Mouse (Mus musculus) T-cell, adult 2 months (primary cell): ENCODE measurements at regions not wholly inside any gene's neighbourhood (a gene's known extent, or its start where the extent isn't known, plus 50 kb on each side); places are given as distances from the start of the nearest gene placed in this dataset.

Experiments used
- DNase-seq: peaks from one replicate; pipeline ENCODE4 v3.0.0; 2022; ENCODE audit warnings: low spot score

- no peak for DNase-seq
These were observed 353.6 kb downstream of the Nucb2 start for GRCm38 (mm10) chr7:116857744-116858143.

DNA sequence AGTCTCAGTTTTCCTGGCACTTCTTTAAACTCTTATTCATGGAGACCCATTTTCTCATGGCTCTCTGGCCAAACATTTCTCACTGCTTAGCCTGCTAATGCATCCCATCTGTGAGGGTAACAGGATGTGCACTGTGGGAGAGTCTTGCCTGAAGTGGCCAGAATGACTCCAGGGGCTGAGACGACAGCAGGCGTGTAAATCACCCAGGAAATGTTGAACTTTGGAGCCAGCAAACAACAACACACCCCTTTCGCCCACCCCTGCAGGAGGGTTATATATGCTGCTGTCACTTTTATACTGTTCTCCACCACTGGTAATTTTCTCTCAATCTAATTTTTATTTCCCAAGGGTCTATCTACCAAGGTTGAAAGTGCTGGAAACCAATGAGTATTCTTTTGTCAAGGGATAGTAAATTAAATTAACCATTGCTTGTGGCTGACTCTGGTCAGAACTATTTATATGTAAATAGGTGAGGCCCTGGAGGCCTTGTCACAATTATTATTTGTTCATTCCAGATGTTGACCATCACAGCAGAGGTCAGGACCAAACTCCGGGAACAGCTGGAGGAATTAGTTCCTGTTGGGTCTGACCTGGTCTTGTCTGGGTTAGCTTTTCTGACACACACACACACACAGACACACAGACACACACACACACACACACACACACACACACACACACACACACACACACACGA, 378.2 kb downstream of the Nucb2 start:
- DNase-seq: no peak

- no peak for DNase-seq
These were observed 389.7 kb downstream of the Nucb2 start for GRCm38 (mm10) chr7:116893846-116894245.

DNA sequence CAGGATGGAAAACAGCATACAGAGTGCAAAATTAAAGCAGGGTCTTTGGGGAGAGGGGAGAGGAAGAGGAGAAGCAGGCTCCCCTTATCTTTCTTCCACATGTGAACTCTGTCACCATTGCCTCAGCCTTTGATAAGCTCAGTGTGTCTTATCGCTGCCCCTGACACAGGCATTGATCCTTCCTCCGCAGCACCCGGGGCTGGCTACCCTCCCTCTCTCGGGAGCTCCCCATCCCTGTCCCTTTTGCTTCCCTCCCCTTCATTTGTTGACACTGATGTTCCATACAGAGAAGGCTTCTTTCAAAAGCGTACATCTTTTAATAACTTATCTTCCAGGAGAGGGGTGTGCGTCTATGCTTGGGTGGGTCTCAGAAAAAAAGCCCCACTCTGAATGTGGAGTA, 411.6 kb downstream of the Nucb2 start:
- DNase-seq: no peak

- no peak for DNase-seq
These were observed 413.9 kb downstream of the Nucb2 start for GRCm38 (mm10) chr7:116917921-116918670.

GRCm38 (mm10) chr7:116946448-116946847, 434.3 kb upstream of the Xylt1 start:
- DNase-seq: no peak

DNA sequence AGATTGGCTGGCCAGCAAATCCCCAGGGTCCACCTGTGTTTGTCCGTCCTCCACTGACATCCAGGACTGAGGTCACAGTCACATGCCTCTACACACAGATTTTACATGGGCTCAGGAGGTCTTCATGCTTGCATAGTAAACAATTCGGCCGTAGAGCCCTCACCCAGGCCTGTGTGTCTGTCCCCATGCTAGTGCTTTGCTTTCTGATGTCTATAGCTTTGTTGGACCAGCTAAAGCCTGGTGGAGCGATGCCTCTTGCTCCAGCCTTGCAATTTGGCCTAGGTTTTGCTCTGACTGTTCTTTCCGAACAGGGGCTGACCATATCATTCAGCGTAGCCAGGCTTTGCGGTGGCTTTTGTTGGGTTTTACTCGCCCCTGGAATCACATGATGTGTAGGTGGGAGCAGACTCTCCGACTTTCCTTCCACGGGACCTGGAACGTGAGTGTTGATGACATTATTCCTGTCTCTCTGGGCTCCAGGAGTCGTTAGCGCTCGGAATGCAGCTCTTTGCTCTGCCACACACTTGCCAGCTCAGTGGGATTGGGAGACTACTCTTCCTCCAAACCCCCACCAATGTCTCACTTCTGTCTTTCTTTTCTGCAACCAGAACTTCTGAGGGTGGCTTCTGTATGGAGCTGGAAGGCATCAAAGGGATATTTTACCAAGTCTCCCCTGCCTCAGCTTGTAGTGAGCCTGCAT, 421.4 kb upstream of the Xylt1 start:
- DNase-seq: no peak

- DNase-seq: no peak
These were observed 416.9 kb upstream of the Xylt1 start for GRCm38 (mm10) chr7:116963839-116964238.

DNA sequence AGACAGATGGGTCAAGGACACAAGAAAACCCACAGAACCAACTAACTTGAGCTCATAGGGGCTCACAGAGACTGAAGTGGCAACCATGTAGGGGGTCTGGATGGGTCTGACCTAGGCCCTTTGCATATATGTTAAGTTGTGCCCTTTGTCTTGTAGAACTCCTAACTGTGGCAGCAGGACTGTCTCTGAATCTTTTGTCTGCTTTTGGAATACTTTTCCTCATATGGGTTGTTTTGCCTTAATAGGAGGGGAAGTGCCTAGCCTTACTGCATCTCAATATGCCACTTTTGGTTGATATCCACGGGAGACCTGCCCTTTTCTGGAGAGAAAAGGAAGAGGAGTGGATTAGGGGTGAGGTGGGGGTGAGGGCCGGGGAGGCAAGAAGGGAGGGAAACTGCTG, 389.4 kb upstream of the Xylt1 start:
- DNase-seq: no peak

GRCm38 (mm10) chr7:116992166-116992565, 388.6 kb upstream of the Xylt1 start:
- DNase-seq: no peak

- DNase-seq: no peak
These were observed 385.0 kb upstream of the Xylt1 start for GRCm38 (mm10) chr7:116995770-116996169.

- no peak for DNase-seq
These were observed 377.6 kb upstream of the Xylt1 start for GRCm38 (mm10) chr7:117003167-117003566.

- DNase-seq: no peak
These were observed 362.4 kb upstream of the Xylt1 start for GRCm38 (mm10) chr7:117018349-117018748.

DNA sequence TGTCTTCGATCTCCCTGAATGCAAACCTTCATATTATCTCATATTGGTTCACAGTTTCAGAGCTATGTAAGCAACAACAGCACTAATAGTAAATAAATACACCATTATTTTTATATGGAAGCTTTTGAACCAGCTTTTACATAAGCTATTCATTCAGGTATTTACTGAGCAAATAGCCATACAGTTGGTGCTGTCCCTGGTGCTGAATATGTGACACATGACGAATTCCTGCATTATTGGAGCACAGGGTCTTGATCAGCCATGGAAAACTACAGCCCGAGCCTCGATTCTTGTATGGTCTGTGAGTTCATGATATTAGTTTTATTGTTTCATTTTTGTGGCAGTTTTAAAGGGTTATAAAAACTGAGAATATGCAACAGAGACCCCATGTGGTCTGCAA, 359.1 kb upstream of the Xylt1 start:
- no peak for DNase-seq

GRCm38 (mm10) chr7:117044926-117045325, 335.9 kb upstream of the Xylt1 start:
- DNase-seq: no peak

- DNase-seq: no peak
These were observed 331.5 kb upstream of the Xylt1 start for GRCm38 (mm10) chr7:117049249-117049648.

- DNase-seq: no peak
These were observed 315.0 kb upstream of the Xylt1 start for GRCm38 (mm10) chr7:117065771-117066170.

- DNase-seq: no peak
These were observed 289.7 kb upstream of the Xylt1 start for GRCm38 (mm10) chr7:117090911-117091550.

- no peak for DNase-seq
These were observed 287.9 kb upstream of the Xylt1 start for GRCm38 (mm10) chr7:117092860-117093259.

DNA sequence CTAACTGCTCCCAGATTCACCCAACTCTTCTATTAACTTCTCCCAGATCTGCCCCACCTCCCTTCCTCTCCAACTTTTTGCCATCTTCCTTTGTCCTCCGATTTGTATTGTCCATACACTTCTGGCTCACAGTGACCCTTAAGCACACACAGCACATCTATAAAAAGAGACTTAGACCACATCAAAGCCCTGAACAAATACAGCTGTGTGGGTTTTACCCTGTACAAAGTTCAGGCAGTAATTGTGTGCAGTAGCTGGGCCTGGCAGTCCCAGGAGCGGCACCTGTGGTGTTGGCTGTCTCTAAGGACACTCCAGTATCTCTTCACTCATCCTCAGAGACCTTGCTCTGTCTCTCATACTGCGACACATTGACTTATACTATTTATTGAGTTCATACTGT, 283.2 kb upstream of the Xylt1 start:
- DNase-seq: no peak

DNA sequence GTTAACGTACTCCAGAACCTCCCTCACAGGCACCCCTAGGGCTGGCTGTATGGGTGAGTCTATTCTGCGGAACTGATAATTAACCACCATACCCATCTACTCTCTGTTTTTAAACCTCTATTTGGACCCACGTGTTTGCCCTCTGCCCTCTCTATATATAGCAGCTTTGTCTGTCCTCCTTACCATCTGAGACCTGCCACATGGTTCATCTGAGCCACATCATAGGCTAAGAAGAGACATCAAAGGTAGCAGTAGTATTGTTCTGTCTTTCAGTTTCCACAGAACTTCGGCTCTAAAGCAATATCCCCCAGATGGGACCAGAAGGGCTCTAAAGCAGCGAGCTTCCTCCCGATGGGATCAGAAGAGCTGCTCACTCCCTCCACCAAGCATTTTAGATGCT, 281.7 kb upstream of the Xylt1 start:
- DNase-seq: no peak

- DNase-seq: no peak
These were observed 277.7 kb upstream of the Xylt1 start for GRCm38 (mm10) chr7:117103035-117103434.
